Mouse (Mus musculus): Measurements from ENCODE around the gene Cdh15.

Cdh15 gene

GRCm38 (mm10) chr8:122891440-122891839 is 43.7 kb downstream of the Cdh15 start:
- no peak for DNase-seq (ENCODE audit: low read depth, low spot score)

- DNase-seq (ENCODE audit: low read depth, low spot score), result no peak
Measured at GRCm38 (mm10) chr8:122893451-122893850, 45.7 kb downstream of the Cdh15 start.

GRCm38 (mm10) chr8:122896317-122896716 is 48.6 kb downstream of the Cdh15 start:
- DNase-seq (ENCODE audit: low read depth, low spot score), result no peak

GRCm38 (mm10) chr8:122897200-122897599 is 49.4 kb downstream of the Cdh15 start:
- DNase-seq (ENCODE audit: low read depth, low spot score), result no peak

- DNase-seq (ENCODE audit: low read depth, low spot score), result no peak
Measured at GRCm38 (mm10) chr8:122898018-122898417, 50.3 kb downstream of the Cdh15 start.

- DNase-seq (ENCODE audit: low read depth, low spot score), result no peak
Measured at GRCm38 (mm10) chr8:122898473-122898872, 50.7 kb downstream of the Cdh15 start.

GRCm38 (mm10) chr8:122899085-122899484 is 51.3 kb downstream of the Cdh15 start:
- no peak for DNase-seq (ENCODE audit: low read depth, low spot score)

GRCm38 (mm10) chr8:122901476-122901875 is 53.7 kb downstream of the Cdh15 start:
- no peak for DNase-seq (ENCODE audit: low read depth, low spot score)

- DNase-seq (ENCODE audit: low read depth, low spot score), result no peak
Measured at GRCm38 (mm10) chr8:122901892-122902515, 54.2 kb downstream of the Cdh15 start.

- no peak for DNase-seq (ENCODE audit: low read depth, low spot score)
Measured at GRCm38 (mm10) chr8:122902581-122902980, 54.8 kb downstream of the Cdh15 start.

GRCm38 (mm10) chr8:122903002-122903401 is 55.2 kb downstream of the Cdh15 start:
- no peak for DNase-seq (ENCODE audit: low read depth, low spot score)

GRCm38 (mm10) chr8:122904496-122904895 is 56.7 kb downstream of the Cdh15 start:
- DNase-seq (ENCODE audit: low read depth, low spot score), result no peak

GRCm38 (mm10) chr8:122905346-122905745 is 57.6 kb downstream of the Cdh15 start:
- DNase-seq (ENCODE audit: low read depth, low spot score), result no peak

- peak; percentile 67 for DNase-seq (ENCODE audit: low read depth, low spot score)
Measured at GRCm38 (mm10) chr8:122906463-122907021, 58.8 kb downstream of the Cdh15 start.

GRCm38 (mm10) chr8:122912150-122912549 is 64.4 kb downstream of the Cdh15 start:
- DNase-seq (ENCODE audit: low read depth, low spot score), result no peak

- no peak for DNase-seq (ENCODE audit: low read depth, low spot score)
Measured at GRCm38 (mm10) chr8:122912871-122913270, 65.1 kb downstream of the Cdh15 start.

- DNase-seq (ENCODE audit: low read depth, low spot score), result no peak
Measured at GRCm38 (mm10) chr8:122916766-122917165, 69.0 kb downstream of the Cdh15 start.

Measured in brain, embryonic 18.5 days (tissue).